Mouse (Mus musculus) cerebellum, adult 2 months (tissue): Measurements from ENCODE around the gene Zfp287.

Experiments used
- CTCF ChIP-seq: fragments of 200-500 bp; IDR thresholded peaks from 2 replicates; pipeline ENCODE4 v1.5.1; 2011; ENCODE audit warnings: low read depth, mild to moderate bottlenecking, control low read depth, low read length, moderate library complexity, borderline replicate concordance; ENCODE audit not compliant: insufficient read depth
- POLR2A ChIP-seq: fragments of 200-500 bp; IDR thresholded peaks from 2 replicates; pipeline ENCODE4 v1.6.1; 2011; ENCODE audit warnings: low read length, control low read depth, borderline replicate concordance; ENCODE audit not compliant: insufficient read depth

- no peak for TF ChIP-seq POLR2A
- TF ChIP-seq CTCF = no peak
These were observed 16.4 kb upstream of the Zfp287 start for GRCm38 (mm10) chr11:62748062-62748461.
